Mouse (Mus musculus) embryonic facial prominence, embryonic 14.5 days (tissue): ENCODE results near the gene Eif3k. TPM values are rescaled to one million over a fixed set of nuclear protein-coding genes. Genes with fewer than 3 reads are reported as not detected.

Experiments used
- ATAC-seq: fragments of 200-750 bp; cut with Nextera tagmentation; 2 replicates; pipeline ENCODE4 v1.8.0; 2017; ENCODE audit warnings: low read depth, moderate number of reproducible peaks, moderate TSS enrichment
- DNase-seq: peaks from one replicate; pipeline ENCODE4 v3.0.0-alpha.2; 2015; ENCODE audit warnings: low spot score
- H3K27ac ChIP-seq: fragments of 300-500 bp; sonication (generic); replicated peaks from 2 replicates; pipeline ENCODE4 v1.5.1; 2014; ENCODE audit warnings: low read depth, mild to moderate bottlenecking, low read length, moderate library complexity
- H3K27me3 ChIP-seq: fragments of 300-500 bp; sonication (generic); replicated peaks from 2 replicates; pipeline ENCODE4 v1.6.1; 2014; ENCODE audit warnings: low read length; ENCODE audit not compliant: control insufficient read depth, insufficient read depth
- H3K36me3 ChIP-seq: fragments of 300-500 bp; sonication (generic); 2 replicates; pipeline ENCODE4 v1.6.1; 2014; ENCODE audit warnings: low read length, mixed read lengths; ENCODE audit not compliant: control insufficient read depth, insufficient read depth
- H3K4me1 ChIP-seq: fragments of 300-500 bp; sonication (generic); 2 replicates; pipeline ENCODE4 v1.6.1; 2014; ENCODE audit warnings: antibody characterized with exemption, low read length; ENCODE audit not compliant: control insufficient read depth, insufficient read depth
- H3K4me2 ChIP-seq: fragments of 300-500 bp; sonication (generic); 2 replicates; pipeline ENCODE4 v1.6.1; 2014; ENCODE audit warnings: low read depth, mild to moderate bottlenecking, low read length, moderate library complexity, mixed read lengths
- H3K4me3 ChIP-seq: fragments of 300-500 bp; sonication (generic); 2 replicates; pipeline ENCODE4 v1.5.1; 2014; ENCODE audit warnings: low read depth, mild to moderate bottlenecking, low read length
- H3K9ac ChIP-seq: fragments of 300-500 bp; sonication (generic); 2 replicates; pipeline ENCODE4 v1.6.1; 2014; ENCODE audit warnings: low read depth, mild to moderate bottlenecking, low read length, moderate library complexity, mixed read lengths
- H3K9me3 ChIP-seq: fragments of 300-500 bp; sonication (generic); 2 replicates; pipeline ENCODE4 v1.6.1; 2016; ENCODE audit warnings: low read length; ENCODE audit not compliant: control insufficient read depth
- WGBS: fragments of 180-500 bp; shearing (Covaris S2); extraction: QIAGEN DNeasy Blood & Tissue Kit; methylation state at CpG from one replicate; pipeline ENCODE4 v1.1.7; 2014; 5-methylcytosine and 5-hydroxymethylcytosine counted together
- polyA plus RNA-seq: library from polyadenylated mRNA; unstranded; fragments of >200 nt; fragmentation: Nextera tagmentation; extraction: Ambion mirVana; gene quantifications from 2 replicates; pipeline ENCODE4 v1.2.1, GENCODE M21; 2014

The Eif3k gene
- polyA plus RNA-seq, 1 experiment from 2014 or later: 403 TPM

DNA sequence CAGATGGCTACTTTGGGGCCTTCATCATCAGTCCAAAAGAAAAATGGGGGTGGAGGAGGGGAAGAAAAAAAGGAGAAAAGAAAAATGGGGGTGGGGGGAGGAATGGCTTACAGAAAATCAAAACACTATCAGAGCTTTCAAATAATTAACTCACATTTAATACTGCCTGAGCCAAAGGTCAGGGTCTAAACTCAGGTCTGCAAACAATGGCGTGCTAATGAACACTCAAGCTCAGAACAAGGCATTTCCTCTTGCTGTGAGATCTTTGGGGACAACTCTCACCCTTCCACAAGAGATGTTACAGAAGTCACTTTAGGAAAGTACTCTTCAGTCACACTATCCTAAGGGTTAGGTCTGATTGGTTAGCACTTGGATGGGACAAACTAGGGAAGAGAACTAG, 22.9 kb downstream of the Eif3k start:
- ATAC-seq (no peak), DNase-seq (no peak)
- 48% methylated on average over 1 of the region's 1 CpGs for WGBS
- Histone ChIP-seq H3K4me1 (peaks cover 53% of the 10 kb centered on the region), H3K9ac (0 out of 2 replicates have a peak overlapping the region, but pooled peaks have one; percentile 2), H3K27me3 (no peaks in the 10 kb centered on the region), H3K4me3 (no peak overlapping the region), H3K27ac (no peak overlapping the region), H3K36me3 (peaks cover 11% of the 10 kb centered on the region; the same call in 1 of the 2 replicates), H3K9me3 (no peaks in the 10 kb centered on the region), H3K4me2 (peak overlapping the region; percentile 93; the same call in 1 of the 2 replicates)

DNA sequence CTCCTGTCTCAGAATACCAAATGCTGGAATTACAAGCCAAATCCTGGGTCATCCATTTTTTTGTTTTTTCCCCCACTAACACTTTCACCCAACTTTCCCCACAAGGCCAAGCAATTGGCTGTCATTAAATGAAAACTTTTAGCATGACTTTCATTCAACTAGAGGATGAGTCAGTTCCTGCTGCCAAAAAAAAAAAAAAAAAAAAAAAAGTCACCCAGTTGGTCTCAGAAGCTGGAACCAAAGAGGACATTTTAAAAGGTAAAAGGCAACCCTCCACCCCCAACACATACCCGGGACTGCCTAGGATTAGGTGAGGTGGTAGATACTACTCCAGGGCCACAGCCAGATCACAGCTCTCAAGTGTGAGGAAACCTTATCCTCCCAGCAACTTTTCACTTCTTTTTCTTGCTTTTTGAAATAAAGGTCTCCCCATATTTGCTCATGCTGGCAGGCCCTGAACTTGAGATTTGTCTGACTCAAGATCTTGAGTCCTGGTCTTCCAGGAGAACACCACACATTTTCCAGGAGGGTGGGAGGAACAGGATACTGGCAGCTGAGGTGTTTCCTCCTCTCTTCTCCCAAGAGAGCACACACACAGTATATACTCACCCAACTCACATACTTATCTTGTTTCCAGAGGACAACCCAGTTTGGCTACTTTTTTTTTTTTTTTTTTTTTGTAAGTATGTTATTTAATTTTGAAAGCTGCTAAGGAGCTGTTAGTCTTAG, 23.5 kb downstream of the Eif3k start:
- WGBS: 59% methylated on average over 1 of the region's 1 CpGs
- H3K27ac ChIP-seq: peak overlapping the region; percentile 33; the same call in 1 of the 2 replicates
- ATAC-seq (no peak), DNase-seq (no peak)
- H3K4me3 ChIP-seq: no peak overlapping the region
- H3K36me3 ChIP-seq: peaks cover 11% of the 10 kb centered on the region; the same call in 1 of the 2 replicates
- H3K27me3 ChIP-seq: no peaks in the 10 kb centered on the region
- 0 out of 2 replicates have a peak overlapping the region, but pooled peaks have one; percentile 93 for H3K4me2 ChIP-seq
- peaks cover 59% of the 10 kb centered on the region for H3K4me1 ChIP-seq
- no peaks in the 10 kb centered on the region for H3K9me3 ChIP-seq
- H3K9ac ChIP-seq: 0 out of 2 replicates have a peak overlapping the region, but pooled peaks have one; percentile 2

DNA sequence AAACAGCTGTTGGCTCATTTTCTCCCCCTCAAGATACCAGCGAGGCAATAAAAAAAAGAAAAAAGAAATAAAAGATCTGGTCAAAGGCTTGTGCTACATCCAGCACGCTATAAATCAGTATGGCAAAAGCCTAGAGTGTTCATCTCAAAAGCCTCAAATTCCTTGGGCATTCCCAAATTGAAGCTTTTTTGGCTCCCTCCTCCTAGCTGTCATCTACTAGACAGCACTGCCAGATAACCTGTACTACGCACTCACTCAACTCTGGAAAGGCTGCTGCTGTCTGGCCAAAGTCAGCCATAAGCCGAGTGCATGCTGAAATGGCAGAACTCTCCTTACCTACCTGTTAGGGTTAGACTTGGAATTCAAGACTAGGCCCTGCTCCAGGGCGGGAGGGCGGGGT, 24.4 kb downstream of the Eif3k start:
- no peak for DNase-seq

DNA sequence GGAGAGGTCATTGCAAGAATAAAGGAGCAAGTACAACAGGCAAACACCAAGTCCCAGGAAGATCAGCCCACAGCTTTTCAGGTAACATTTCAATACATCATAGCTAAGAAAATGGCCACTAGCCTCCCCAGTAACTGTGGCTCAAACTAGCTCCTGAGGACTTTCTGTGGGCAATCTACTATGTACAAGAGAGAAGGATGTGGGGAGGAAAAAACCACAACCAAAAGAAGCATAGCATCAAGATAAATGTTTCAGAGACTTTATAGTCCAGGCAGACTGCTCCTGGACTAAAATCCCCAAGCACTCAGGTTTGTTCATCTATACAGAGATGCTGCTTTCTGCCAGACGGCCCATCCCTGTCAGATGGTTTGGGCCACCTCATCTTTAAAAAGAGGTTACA, 25.4 kb downstream of the Eif3k start:
- H3K27ac ChIP-seq: peak overlapping the region; percentile 67; the same call in 1 of the 2 replicates

More for the DNA sequence above, 24.4 kb downstream of the Eif3k start:
- H3K27ac ChIP-seq: no peak overlapping the region; the same call in 1 of the 2 replicates
- H3K9ac ChIP-seq: no peak overlapping the region
- no peaks in the 10 kb centered on the region for H3K27me3 ChIP-seq
- peaks cover 68% of the 10 kb centered on the region for H3K4me1 ChIP-seq
- WGBS: 72% methylated on average over 6 of the region's 6 CpGs
- peaks cover 11% of the 10 kb centered on the region; the same call in 1 of the 2 replicates for H3K36me3 ChIP-seq
- no peak overlapping the region; the same call in 1 of the 2 replicates for H3K4me2 ChIP-seq
- no peak for ATAC-seq
- no peaks in the 10 kb centered on the region for H3K9me3 ChIP-seq
- no peak overlapping the region for H3K4me3 ChIP-seq

GRCm38 (mm10) chr7:28955295-28955897, 26.3 kb downstream of the Eif3k start:
- peak overlapping the region; percentile 34; the same call in 1 of the 2 replicates for H3K9ac ChIP-seq
- WGBS: 34% methylated on average over 5 of the region's 5 CpGs
- DNase-seq (peak; percentile 72), ATAC-seq (peak; percentile 51)
- H3K27ac ChIP-seq: peak overlapping the region; percentile 67
- no peaks in the 10 kb centered on the region for H3K27me3 ChIP-seq
- H3K4me1 ChIP-seq: peaks cover 81% of the 10 kb centered on the region
- H3K9me3 ChIP-seq: no peaks in the 10 kb centered on the region
- H3K4me2 ChIP-seq: no peak overlapping the region; the same call in 1 of the 2 replicates
- no peak overlapping the region for H3K4me3 ChIP-seq
- H3K36me3 ChIP-seq: peaks cover 14% of the 10 kb centered on the region; the same call in 1 of the 2 replicates

More for the DNA sequence above, 25.4 kb downstream of the Eif3k start:
- ATAC-seq: no peak
- Histone ChIP-seq H3K4me1 (peaks cover 78% of the 10 kb centered on the region), H3K27me3 (no peaks in the 10 kb centered on the region), H3K4me2 (no peak overlapping the region), H3K4me3 (no peak overlapping the region), H3K9me3 (no peaks in the 10 kb centered on the region), H3K36me3 (peaks cover 11% of the 10 kb centered on the region; the same call in 1 of the 2 replicates), H3K9ac (no peak overlapping the region)
- no peak for DNase-seq
- 83% methylated on average over 1 of the region's 1 CpGs for whole genome bisulfite sequencing

DNA sequence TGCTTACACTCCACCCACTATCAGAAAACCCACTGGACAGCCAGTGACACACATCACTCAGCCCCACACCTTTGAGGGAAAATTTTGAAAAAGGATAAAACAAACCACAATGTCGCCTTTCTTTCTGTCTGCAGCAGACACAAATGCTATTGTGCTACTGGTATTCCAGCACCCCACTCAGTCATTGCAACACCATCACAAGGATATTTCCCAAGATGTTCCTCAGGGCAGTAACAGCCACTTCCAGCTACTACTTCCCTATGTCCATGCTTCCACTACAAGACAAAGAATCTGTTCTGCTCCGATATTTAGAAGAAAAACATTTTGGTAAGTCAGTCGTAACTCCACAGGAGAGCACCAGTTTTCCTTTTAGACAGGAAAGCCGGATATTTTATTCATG, 26.9 kb downstream of the Eif3k start:
- no peaks in the 10 kb centered on the region for H3K27me3 ChIP-seq
- no peak overlapping the region for H3K4me2 ChIP-seq
- H3K4me1 ChIP-seq: peaks cover 78% of the 10 kb centered on the region
- H3K36me3 ChIP-seq: peaks cover 19% of the 10 kb centered on the region
- peak overlapping the region; percentile 67 for H3K27ac ChIP-seq
- H3K4me3 ChIP-seq: no peak overlapping the region
- WGBS: 74% methylated on average over 4 of the region's 4 CpGs
- ATAC-seq (no peak), DNase-seq (no peak)
- no peaks in the 10 kb centered on the region for H3K9me3 ChIP-seq
- no peak overlapping the region for H3K9ac ChIP-seq

DNA sequence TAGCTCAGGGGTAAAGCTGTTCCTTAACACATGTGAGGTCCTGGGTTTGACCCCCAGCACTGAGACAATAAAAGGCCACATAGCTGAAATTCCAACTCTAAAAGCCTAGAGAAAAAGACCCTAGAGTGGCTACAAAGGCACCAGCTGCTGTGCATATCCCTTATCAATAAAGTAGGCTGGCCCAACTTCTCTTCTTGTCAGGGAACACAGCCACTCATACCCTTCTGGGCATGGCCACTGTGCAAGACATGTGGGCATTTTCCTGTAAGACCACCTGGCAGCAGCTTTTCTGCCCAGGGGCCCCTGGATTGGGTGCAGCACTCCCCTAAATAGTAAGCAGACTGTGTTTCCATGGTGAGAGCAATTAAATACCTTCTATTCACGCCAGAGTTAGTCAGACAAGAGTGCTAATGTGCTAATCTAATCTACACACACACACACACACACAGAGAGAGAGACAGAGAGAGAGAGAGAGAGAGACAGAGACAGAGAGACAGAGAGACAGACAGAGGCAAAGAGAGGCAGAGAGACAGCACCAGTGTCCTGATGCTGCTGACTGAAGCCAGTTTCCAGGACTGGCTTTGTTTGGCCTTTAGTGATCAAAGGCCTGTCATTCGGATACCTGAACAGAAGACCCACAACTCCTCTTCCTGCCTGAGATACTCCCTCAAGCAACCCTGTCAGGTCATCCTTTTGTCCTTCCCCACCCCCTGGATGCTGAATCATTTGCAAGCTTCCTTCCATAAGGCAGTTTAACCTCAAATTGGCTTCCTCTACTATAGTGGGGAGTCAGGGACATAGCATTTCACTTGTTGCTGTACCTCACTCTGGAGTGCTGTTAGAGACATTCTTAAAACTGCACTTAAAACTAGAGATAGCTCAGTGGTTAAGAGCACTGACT, 27.9 kb downstream of the Eif3k start:
- no peak for ATAC-seq
- Histone ChIP-seq H3K4me3 (no peak overlapping the region), H3K9me3 (no peaks in the 10 kb centered on the region), H3K9ac (peak overlapping the region; percentile 35; the same call in 1 of the 2 replicates), H3K4me1 (peaks cover 78% of the 10 kb centered on the region), H3K4me2 (0 out of 2 replicates have a peak overlapping the region, but pooled peaks have one; percentile 10), H3K27ac (peak overlapping the region; percentile 87), H3K27me3 (no peaks in the 10 kb centered on the region), H3K36me3 (peaks cover 23% of the 10 kb centered on the region)
- DNase-seq: peak; percentile 55
- 6% methylated on average over 2 of the region's 2 CpGs for WGBS

DNA sequence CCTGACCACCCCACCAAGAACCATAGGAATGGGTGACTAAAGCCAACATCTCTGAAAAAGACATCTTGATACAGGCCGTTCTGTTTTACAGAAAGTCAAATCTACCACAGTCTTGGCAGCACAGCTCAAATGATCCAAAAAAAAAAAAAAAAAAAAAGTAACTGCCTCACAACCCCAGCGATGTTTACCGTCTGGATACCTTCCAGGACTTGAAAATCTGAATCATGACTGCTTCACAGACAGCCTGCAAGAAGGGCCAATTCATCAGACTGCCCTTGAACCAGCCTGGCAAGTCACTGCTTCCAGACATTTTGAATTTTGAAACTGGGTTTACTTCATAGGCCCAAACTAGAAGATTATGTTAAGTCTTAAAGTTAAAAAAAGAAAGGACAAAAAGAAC, 28.9 kb downstream of the Eif3k start:
- Histone ChIP-seq H3K9ac (0 out of 2 replicates have a peak overlapping the region, but pooled peaks have one; percentile 35), H3K4me3 (no peak overlapping the region), H3K27me3 (no peaks in the 10 kb centered on the region)

More for the DNA sequence above, 28.9 kb downstream of the Eif3k start:
- ATAC-seq: peak; percentile 45; the same call in 1 of the 2 replicates
- Histone ChIP-seq H3K36me3 (peaks cover 18% of the 10 kb centered on the region), H3K27ac (peak overlapping the region; percentile 87), H3K9me3 (no peaks in the 10 kb centered on the region), H3K4me2 (0 out of 2 replicates have a peak overlapping the region, but pooled peaks have one; percentile 10), H3K4me1 (peaks cover 75% of the 10 kb centered on the region)
- 19% methylated on average over 3 of the region's 3 CpGs for WGBS
- DNase-seq: peak; percentile 93
